Mouse (Mus musculus) MEL (cell line): ENCODE data around the gene Vamp8. TPM values are rescaled to one million over a fixed set of nuclear protein-coding genes. Genes with fewer than 3 reads are reported as not detected.

Experiments used
- DNase-seq: peaks from one replicate; pipeline ENCODE4 v3.0.0; 2011; ENCODE audit warnings: low read depth, low spot score
- H3K27ac ChIP-seq: 2 replicates; pipeline ENCODE4 v1.5.1; 2012; ENCODE audit warnings: low read depth, mild to moderate bottlenecking, control low read depth, low read length, moderate library complexity; ENCODE audit not compliant: control insufficient read depth
- H3K27me3 ChIP-seq, 2 experiments: fragments of 150-350 bp in 1 of 2; sonication (generic) in 1 of 2; 2 replicates each; pipeline ENCODE4 v1.6.1; 2012; ENCODE audit warnings: low read length in 2 of 2, mild to moderate bottlenecking in 2 of 2, improper control_type of control experiment in 1 of 2, moderate library complexity in 1 of 2; ENCODE audit not compliant: insufficient read depth in 2 of 2, control insufficient read depth in 1 of 2
- H3K36me3 ChIP-seq, 2 experiments: 2 replicates each; pipeline ENCODE4 v1.6.1; 2012 to 2014; ENCODE audit warnings: low read length in 2 of 2, improper control_type of control experiment in 1 of 2, inconsistent platforms in 1 of 2, mild to moderate bottlenecking in 1 of 2; ENCODE audit not compliant: insufficient read depth in 2 of 2, control insufficient read depth in 1 of 2
- H3K4me1 ChIP-seq, 2 experiments: fragments of 150-350 bp in 1 of 2; sonication (generic) in 1 of 2; 2 replicates each; pipeline ENCODE4 v1.6.1; 2012; ENCODE audit warnings: low read length in 2 of 2, improper control_type of control experiment in 1 of 2, mild to moderate bottlenecking in 1 of 2; ENCODE audit not compliant: insufficient read depth in 2 of 2, control insufficient read depth in 1 of 2
- H3K4me3 ChIP-seq, 2 experiments: fragments of 150-350 bp in 1 of 2; sonication (generic) in 1 of 2; 2 replicates each; pipeline ENCODE4 v1.5.1; 2012; ENCODE audit warnings: low read depth in 2 of 2, low read length in 2 of 2, mild to moderate bottlenecking in 2 of 2, moderate library complexity in 2 of 2, control low read depth in 1 of 2, improper control_type of control experiment in 1 of 2; ENCODE audit not compliant: control insufficient read depth in 1 of 2, insufficient read depth in 1 of 2
- H3K79me2 ChIP-seq: 2 replicates; pipeline ENCODE4 v1.6.1; 2012; ENCODE audit warnings: mild to moderate bottlenecking, low read length, moderate library complexity; ENCODE audit not compliant: control insufficient read depth, poor library complexity, insufficient read depth
- H3K9ac ChIP-seq: 2 replicates; pipeline ENCODE4 v1.6.1; 2012; ENCODE audit warnings: low read depth, mild to moderate bottlenecking, control low read depth, low read length, moderate library complexity; ENCODE audit not compliant: control insufficient read depth, poor library complexity, severe bottlenecking
- H3K9me3 ChIP-seq: fragments of 150-350 bp; sonication (generic); replicated peaks from 2 replicates; pipeline ENCODE4 v1.6.1; 2012; ENCODE audit warnings: mild to moderate bottlenecking, low read length, improper control_type of control experiment, moderate library complexity; ENCODE audit not compliant: insufficient read depth
- BHLHE40 ChIP-seq: IDR thresholded peaks from 2 replicates; pipeline ENCODE4 v1.6.1; 2012; ENCODE audit warnings: low read depth, mild to moderate bottlenecking, inconsistent platforms, low read length, improper control_type of control experiment, borderline replicate concordance
- EP300 ChIP-seq, 2 experiments: IDR thresholded peaks; 2 replicates each; pipeline ENCODE4 v1.6.1; 2011; ENCODE audit warnings: improper control_type of control experiment in 2 of 2, low read length in 2 of 2, low read depth in 1 of 2, mild to moderate bottlenecking in 1 of 2
- ETS1 ChIP-seq: IDR thresholded peaks from 2 replicates; pipeline ENCODE4 v1.6.1; 2012; ENCODE audit warnings: low read depth, mild to moderate bottlenecking, inconsistent platforms, low read length, improper control_type of control experiment, moderate library complexity
- GATA1 ChIP-seq: IDR thresholded peaks from 2 replicates; pipeline ENCODE4 v1.6.1; 2011; ENCODE audit warnings: low read depth, low read length, improper control_type of control experiment
- JUND ChIP-seq: IDR thresholded peaks from 2 replicates; pipeline ENCODE4 v1.6.1; 2011; ENCODE audit warnings: low read depth, mild to moderate bottlenecking, improper control_type of control experiment, low read length
- MAZ ChIP-seq: IDR thresholded peaks from 2 replicates; pipeline ENCODE4 v1.6.1; 2012; ENCODE audit warnings: low read depth, mild to moderate bottlenecking, inconsistent platforms, low read length, improper control_type of control experiment
- MXI1 ChIP-seq: IDR thresholded peaks from 2 replicates; pipeline ENCODE4 v1.6.1; 2011; ENCODE audit warnings: mild to moderate bottlenecking, low read depth, low read length, improper control_type of control experiment
- POLR2A ChIP-seq, 2 experiments: IDR thresholded peaks; 2 replicates each; pipeline ENCODE4 v1.6.1; 2011 to 2012; ENCODE audit warnings: low read length in 2 of 2, mild to moderate bottlenecking in 2 of 2, control low read depth in 1 of 2, improper control_type of control experiment in 1 of 2, low read depth in 1 of 2, moderate library complexity in 1 of 2; ENCODE audit not compliant: control insufficient read depth in 1 of 2, insufficient read depth in 1 of 2, poor library complexity in 1 of 2
- RAD21 ChIP-seq: IDR thresholded peaks from 2 replicates; pipeline ENCODE4 v1.6.1; 2011; ENCODE audit warnings: mild to moderate bottlenecking, low read depth, low read length, improper control_type of control experiment
- RCOR1 ChIP-seq: IDR thresholded peaks from 2 replicates; pipeline ENCODE4 v1.6.1; 2012; ENCODE audit warnings: low read depth, mild to moderate bottlenecking, inconsistent platforms, low read length, improper control_type of control experiment
- SIN3A ChIP-seq: IDR thresholded peaks from 2 replicates; pipeline ENCODE4 v1.6.1; 2012; ENCODE audit warnings: low read length, improper control_type of control experiment, inconsistent platforms
- TAL1 ChIP-seq: IDR thresholded peaks from 2 replicates; pipeline ENCODE4 v1.6.1; 2012; ENCODE audit warnings: mild to moderate bottlenecking, inconsistent platforms, low read length, moderate library complexity, mixed read lengths
- TCF12 ChIP-seq: IDR thresholded peaks from 2 replicates; pipeline ENCODE4 v1.6.1; 2014; ENCODE audit warnings: low read depth, mild to moderate bottlenecking, inconsistent platforms, low read length, improper control_type of control experiment, moderate library complexity
- ZMIZ1 ChIP-seq: IDR thresholded peaks from 2 replicates; pipeline ENCODE4 v1.6.1; 2012; ENCODE audit warnings: low read depth, mild to moderate bottlenecking, inconsistent platforms, low read length, improper control_type of control experiment, moderate library complexity
- ZNF384 ChIP-seq: IDR thresholded peaks from 2 replicates; pipeline ENCODE4 v1.6.1; 2012; ENCODE audit warnings: low read depth, mild to moderate bottlenecking, inconsistent platforms, low read length, improper control_type of control experiment
- polyA plus RNA-seq, 2 experiments: library from polyadenylated mRNA; stranded (reverse) in 1 of 2; unstranded in 1 of 2; fragments of >175 nt in 1 of 2; fragments of >200 nt in 1 of 2; gene quantifications; 2 replicates each; pipeline versions ENCODE4 v1.2.1 to v1.2.4; 2012; ENCODE audit warnings: low replicate concordance in 2 of 2, low read depth in 1 of 2; ENCODE audit not compliant: insufficient read length in 2 of 2, insufficient read depth in 1 of 2, missing spikeins in 1 of 2
- total RNA-seq: library from RNA; depleted of rRNA; stranded (reverse); fragments of 300-350 nt; gene quantifications from 2 replicates; pipeline ENCODE4 v1.2.3, GENCODE M21; 2012

Vamp8 gene
- total and polyA plus RNA-seq, 3 experiments, result 164 to 179 TPM; not detected in 1

- H3K9me3 ChIP-seq, result no peaks in the 10 kb centered on the region
- H3K27ac ChIP-seq, result no peak overlapping the region
- H3K4me3 ChIP-seq, result no peak overlapping the region
- H3K79me2 ChIP-seq, result peaks cover 8% of the 10 kb centered on the region
- TF ChIP-seq RAD21, result no peak
- TF ChIP-seq POLR2A (IDR thresholded peaks at IDR 0.05; ENCODE audit: control insufficient read depth in 1 of 2, insufficient read depth in 1 of 2, low read depth in 1 of 2, low read length in 2 of 2, poor library complexity in 1 of 2), result peak in 1 of 2 experiments; percentile 20; a peak in 1 of 4 replicates
- DNase-seq, result no peak
- peaks cover 0 to 20% of the 10 kb centered on the region in 2 experiments; a peak in 2 of 4 replicates for H3K36me3 ChIP-seq
- no peak overlapping the region for H3K9ac ChIP-seq
- no peaks in the 10 kb centered on the region for H3K27me3 ChIP-seq
- H3K4me1 ChIP-seq, result peaks cover 0 to 21% of the 10 kb centered on the region in 2 experiments; a peak in 2 of 4 replicates
Measured at GRCm38 (mm10) chr6:72358086-72358764, 32.3 kb downstream of the Vamp8 start.

GRCm38 (mm10) chr6:72357164-72358079 is 33.1 kb downstream of the Vamp8 start:
- no peaks in the 10 kb centered on the region for H3K27me3 ChIP-seq
- H3K9ac ChIP-seq, result no peak overlapping the region
- DNase-seq, result peak; percentile 72
- no peak overlapping the region for H3K4me3 ChIP-seq
- no peaks in the 10 kb centered on the region for H3K9me3 ChIP-seq
- TF ChIP-seq EP300 (IDR thresholded peaks at IDR 0.05; ENCODE audit: low read depth in 1 of 2, low read length in 2 of 2), result peak; percentile 28 to 75; a peak in 2 of 4 replicates
- no peak for TF ChIP-seq SIN3A
- TF ChIP-seq MAZ, result peak; percentile 56; the same call in 1 of the 2 replicates
- TF ChIP-seq TCF12, result peak; percentile 88
- TF ChIP-seq BHLHE40, result peak; percentile 35; the same call in 1 of the 2 replicates
- TF ChIP-seq GATA1, result peak; percentile 83
- TF ChIP-seq JUND, result no peak
- peak; percentile 99 for TF ChIP-seq RCOR1
- TF ChIP-seq MXI1, result peak; percentile 26; the same call in 1 of the 2 replicates
- peak; percentile 44; the same call in 1 of the 2 replicates for TF ChIP-seq ETS1
- peak; percentile 26; the same call in 1 of the 2 replicates for TF ChIP-seq ZMIZ1
- no peak for TF ChIP-seq ZNF384
- peak; percentile 90 for TF ChIP-seq TAL1
- TF ChIP-seq, all 39 proteins: peak for 10
- Histone ChIP-seq H3K27ac (no peak overlapping the region), H3K79me2 (peaks cover 8% of the 10 kb centered on the region), H3K4me1 (peaks cover 0 to 18% of the 10 kb centered on the region in 2 experiments; a peak in 2 of 4 replicates), H3K36me3 (peaks cover under 1 to 15% of the 10 kb centered on the region in 2 experiments)
